Mouse (Mus musculus) ES-E14 (cell line): Measurements from ENCODE around the gene Clpb. TPM values are rescaled to one million over a fixed set of nuclear protein-coding genes. Genes with fewer than 3 reads are reported as not detected.
"Not testable (repeated sequence)": the region's sequence is repeated elsewhere in the genome, so short reads cannot be mapped to it uniquely, and the experiment has no call there.

Experiments used
- DNase-seq: peaks from one replicate; pipeline ENCODE4 v3.0.0-alpha.2; 2013; ENCODE audit warnings: low read depth, low spot score
- H3K27ac ChIP-seq: 2 replicates; pipeline ENCODE4 v1.5.1; 2012; ENCODE audit warnings: low read depth, mild to moderate bottlenecking, low read length, moderate library complexity, mixed read lengths; ENCODE audit not compliant: poor library complexity, insufficient read depth, severe bottlenecking
- H3K36me3 ChIP-seq: 2 replicates; pipeline ENCODE4 v1.6.1; 2012; ENCODE audit warnings: mild to moderate bottlenecking, low read length, moderate library complexity, mixed read lengths; ENCODE audit not compliant: control insufficient read depth, poor library complexity, insufficient read depth, severe bottlenecking
- H3K4me1 ChIP-seq, 2 experiments: fragments of 150-350 bp in 1 of 2; sonication (generic) in 1 of 2; 2 replicates each; pipeline ENCODE4 v1.6.1; 2012; ENCODE audit warnings: low read length in 2 of 2, mild to moderate bottlenecking in 1 of 2, mixed read lengths in 1 of 2; ENCODE audit not compliant: control insufficient read depth in 2 of 2, insufficient read depth in 2 of 2, poor library complexity in 1 of 2
- H3K4me3 ChIP-seq, 2 experiments: fragments of 150-350 bp in 1 of 2; sonication (generic) in 1 of 2; 2 replicates each; pipeline ENCODE4 v1.5.1; 2012; ENCODE audit warnings: low read length in 2 of 2, low read depth in 1 of 2, mild to moderate bottlenecking in 1 of 2, mixed read lengths in 1 of 2; ENCODE audit not compliant: insufficient read depth in 1 of 2, poor library complexity in 1 of 2, severe bottlenecking in 1 of 2
- H3K9ac ChIP-seq: 2 replicates; pipeline ENCODE4 v1.6.1; 2012; ENCODE audit warnings: low read depth, mild to moderate bottlenecking, low read length, mixed read lengths; ENCODE audit not compliant: poor library complexity, insufficient read depth, severe bottlenecking
- H3K9me3 ChIP-seq: fragments of 150-350 bp; sonication (generic); 2 replicates; pipeline ENCODE4 v1.6.1; 2012; ENCODE audit warnings: low read depth, mild to moderate bottlenecking, low read length; ENCODE audit not compliant: control insufficient read depth, insufficient read depth
- CHD2 ChIP-seq: IDR thresholded peaks from 2 replicates; pipeline ENCODE4 v1.6.1; 2014; ENCODE audit warnings: mild to moderate bottlenecking, low read depth, low read length, inconsistent platforms
- HCFC1 ChIP-seq: IDR thresholded peaks from 2 replicates; pipeline ENCODE4 v1.6.1; 2012; ENCODE audit warnings: low read length, inconsistent platforms, borderline replicate concordance; ENCODE audit not compliant: insufficient read depth
- MAFK ChIP-seq: IDR thresholded peaks from 2 replicates; pipeline ENCODE4 v1.6.1; 2014; ENCODE audit warnings: mild to moderate bottlenecking, low read depth, low read length, inconsistent platforms; ENCODE audit not compliant: insufficient read depth
- ZC3H11A ChIP-seq: IDR thresholded peaks from 2 replicates; pipeline ENCODE4 v1.6.1; 2012; ENCODE audit warnings: low read depth, mild to moderate bottlenecking, inconsistent platforms, low read length, borderline replicate concordance
- ZNF384 ChIP-seq: IDR thresholded peaks from 2 replicates; pipeline ENCODE4 v1.6.1; 2012; ENCODE audit warnings: low read depth, low read length, inconsistent platforms
- in situ Hi-C, 2 experiments: fragments of 600-800 bp; cut with MboI; formaldehyde crosslinking; loops; one replicate each; pipeline ENCODE4 v1.15.1; 2025; ENCODE audit warnings: low sequenced_read_pairs in 2 of 2, inconsistent platforms in 1 of 2; ENCODE audit not compliant: unreplicated experiment in 2 of 2
- total RNA-seq: library from RNA; depleted of rRNA; stranded (reverse); fragments of 300-350 nt; gene quantifications from 2 replicates; pipeline ENCODE4 v1.2.3, GENCODE M21; 2012

Clpb gene
- total RNA-seq, 1 experiment = 197 TPM

DNA sequence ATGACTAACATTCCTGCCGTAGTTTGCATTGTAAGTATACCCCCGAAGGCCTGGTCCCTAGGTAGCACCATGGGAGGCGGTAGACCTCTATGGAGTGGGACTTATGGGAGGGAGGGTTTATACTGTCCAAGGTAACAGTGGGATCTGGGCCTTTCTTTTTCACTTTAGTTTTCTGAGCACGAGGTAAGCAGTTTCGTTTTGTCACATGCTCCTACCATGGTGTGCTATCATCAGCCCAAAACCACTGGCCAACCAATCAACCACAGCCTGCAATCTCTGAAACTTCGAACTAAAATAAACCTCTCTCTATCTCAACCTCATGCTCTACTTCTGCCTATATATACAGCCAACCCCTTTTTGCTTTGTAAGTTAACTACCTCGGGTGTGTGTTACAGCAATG is 45.2 kb upstream of the Clpb start:
- in situ Hi-C loops = no loop called here
- Histone ChIP-seq H3K4me3 (no peak overlapping the region), H3K36me3 (no peaks in the 10 kb centered on the region), H3K27ac (no peak overlapping the region), H3K4me1 (peaks cover 2% of the 10 kb centered on the region in 2 experiments; a peak in 1 of 4 replicates), H3K9me3 (no peaks in the 10 kb centered on the region), H3K9ac (no peak overlapping the region)
- TF ChIP-seq ZC3H11A (no peak), ZNF384 (no peak), HCFC1 (no peak), CHD2 (no peak), MAFK (no peak)
- DNase-seq = no peak

DNA sequence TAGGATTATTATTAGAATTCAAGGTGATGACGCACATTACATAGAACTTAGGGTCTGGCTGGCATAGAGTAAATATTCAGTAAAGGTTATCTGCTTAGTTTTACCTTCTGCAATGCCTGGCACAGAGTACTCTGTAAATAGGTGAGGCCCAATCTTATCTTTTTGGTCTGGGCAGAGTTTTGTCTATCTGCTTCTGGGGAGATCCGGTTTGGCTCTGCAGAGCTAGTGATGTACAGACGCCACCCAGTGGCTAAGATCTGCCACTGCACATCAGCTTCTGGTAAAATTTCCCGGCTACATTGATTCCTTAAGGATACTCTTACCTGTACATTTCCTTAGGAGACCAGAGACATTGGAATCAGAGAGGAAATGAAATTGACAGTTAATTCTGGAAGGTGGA is 43.1 kb upstream of the Clpb start:
- DNase-seq = peak; percentile 38
- no peaks in the 10 kb centered on the region for H3K36me3 ChIP-seq
- H3K9ac ChIP-seq = no peak overlapping the region
- no peak for TF ChIP-seq HCFC1
- TF ChIP-seq ZC3H11A = peak; percentile 29; the same call in 1 of the 2 replicates
- no peak overlapping the region for H3K4me3 ChIP-seq
- in situ Hi-C loops = no loop called here
- no peak overlapping the region for H3K27ac ChIP-seq
- H3K9me3 ChIP-seq = no peaks in the 10 kb centered on the region
- peaks cover 2% of the 10 kb centered on the region in 2 experiments; a peak in 1 of 4 replicates for H3K4me1 ChIP-seq

DNA sequence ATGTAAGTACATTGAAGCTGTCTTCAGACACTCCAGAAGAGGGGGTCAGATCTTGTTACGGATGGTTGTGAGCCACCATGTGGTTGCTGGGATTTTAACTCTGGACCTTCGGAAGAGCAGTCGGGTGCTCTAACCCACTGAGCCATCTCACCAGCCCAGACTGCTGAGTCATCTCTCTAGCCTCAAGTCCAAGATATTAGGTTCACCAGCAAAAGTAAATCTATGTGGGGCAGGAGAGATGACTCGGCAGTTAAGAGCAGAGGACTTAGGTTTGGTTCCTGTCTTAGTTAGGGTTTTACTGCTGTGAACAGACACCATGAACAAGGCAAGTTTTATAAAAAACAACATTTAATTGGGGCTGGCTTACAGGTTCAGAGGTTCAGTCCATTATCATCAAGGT is 41.6 kb upstream of the Clpb start:
- H3K9me3 ChIP-seq, H3K4me1 ChIP-seq, DNase-seq, H3K27ac ChIP-seq, in situ Hi-C loops, H3K9ac ChIP-seq, H3K4me3 ChIP-seq, H3K36me3 ChIP-seq: not testable (repeated sequence)

DNA sequence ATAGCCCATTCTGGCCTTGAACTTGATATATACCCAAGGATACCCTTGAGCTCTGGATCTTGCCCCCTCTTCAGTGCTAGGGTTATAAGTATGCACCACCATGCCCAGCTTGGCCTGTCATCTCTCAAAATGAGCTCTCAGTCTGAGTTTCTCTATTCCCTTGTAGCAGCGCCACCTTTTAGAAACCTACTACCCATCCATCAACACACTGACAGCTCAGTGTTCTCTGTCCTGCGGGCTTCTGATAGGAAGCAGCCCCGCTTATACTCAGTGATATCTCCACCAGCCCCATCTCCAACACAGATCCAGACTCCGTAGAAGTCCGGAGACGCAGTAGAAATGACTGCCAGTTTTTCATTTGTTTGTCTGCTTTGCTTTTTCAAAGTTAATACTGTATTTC is 39.1 kb upstream of the Clpb start:
- Histone ChIP-seq H3K36me3 (no peaks in the 10 kb centered on the region), H3K27ac (no peak overlapping the region), H3K4me1 (peaks cover 2 to 4% of the 10 kb centered on the region in 2 experiments; a peak in 2 of 4 replicates), H3K4me3 (no peak overlapping the region), H3K9ac (no peak overlapping the region), H3K9me3 (no peaks in the 10 kb centered on the region)
- no peak for TF ChIP-seq HCFC1
- TF ChIP-seq CHD2 = no peak
- TF ChIP-seq ZNF384 = no peak
- no peak for TF ChIP-seq ZC3H11A
- TF ChIP-seq MAFK = no peak
- in situ Hi-C loops = no loop called here
- no peak for DNase-seq

DNA sequence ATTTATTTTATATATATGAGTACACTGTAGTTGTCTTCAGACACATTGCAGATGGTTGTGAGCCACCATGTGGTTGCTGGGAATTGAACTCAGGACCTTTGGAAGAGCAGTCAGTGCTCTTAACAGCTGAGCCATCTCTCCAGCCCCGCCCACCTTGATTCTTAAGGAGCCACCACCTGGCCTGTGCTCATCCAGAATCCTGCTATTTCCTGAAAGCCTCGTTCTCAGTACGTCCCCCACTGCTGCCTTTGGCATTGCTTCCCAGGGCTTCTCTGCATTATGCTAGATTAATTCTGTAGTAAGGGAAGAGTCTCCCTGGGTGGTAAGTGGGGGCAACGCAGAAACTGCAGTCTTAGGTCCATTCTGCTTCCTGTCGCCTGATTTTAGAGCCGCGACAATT is 36.3 kb upstream of the Clpb start:
- H3K27ac ChIP-seq, H3K4me3 ChIP-seq, DNase-seq, in situ Hi-C loops, H3K36me3 ChIP-seq, H3K9me3 ChIP-seq, H3K4me1 ChIP-seq, H3K9ac ChIP-seq: not testable (repeated sequence)
